Mouse (Mus musculus): ENCODE data around the gene Vwa3a.
A peak's percentile ranks its signal among the peaks of the same experiment; 100 is the strongest.
"Not testable (repeated sequence)": the region's sequence is repeated elsewhere in the genome, so short reads cannot be mapped to it uniquely, and the experiment has no call there.

The Vwa3a gene

GRCm38 (mm10) chr7:120739018-120739417 is at the start of gene Vwa3a:
Gene Vwa3a, plus strand, starts transcription at chr7:120739318.
- DNase-seq (ENCODE audit: low spot score): no peak

DNA sequence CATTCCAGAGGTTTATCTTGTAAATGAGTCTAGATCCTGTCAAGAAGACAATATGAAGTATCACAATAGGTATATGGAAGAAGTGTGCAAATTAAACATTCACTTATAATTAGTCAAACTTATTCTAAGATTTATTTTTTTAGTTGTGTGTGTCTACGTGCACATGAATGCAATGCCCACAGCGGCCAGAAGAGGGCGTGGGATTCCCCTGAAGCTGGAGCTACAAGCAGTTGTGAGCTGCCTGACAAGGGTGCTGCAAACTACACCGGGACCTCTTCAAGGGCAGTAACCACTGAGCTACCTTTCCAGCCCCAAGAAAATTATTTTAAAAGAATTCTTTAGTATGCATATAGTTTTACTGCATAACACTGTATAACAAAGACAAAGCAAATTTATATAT is 48.5 kb upstream of the Vwa3a start:
- no peak for DNase-seq (ENCODE audit: low spot score)

DNA sequence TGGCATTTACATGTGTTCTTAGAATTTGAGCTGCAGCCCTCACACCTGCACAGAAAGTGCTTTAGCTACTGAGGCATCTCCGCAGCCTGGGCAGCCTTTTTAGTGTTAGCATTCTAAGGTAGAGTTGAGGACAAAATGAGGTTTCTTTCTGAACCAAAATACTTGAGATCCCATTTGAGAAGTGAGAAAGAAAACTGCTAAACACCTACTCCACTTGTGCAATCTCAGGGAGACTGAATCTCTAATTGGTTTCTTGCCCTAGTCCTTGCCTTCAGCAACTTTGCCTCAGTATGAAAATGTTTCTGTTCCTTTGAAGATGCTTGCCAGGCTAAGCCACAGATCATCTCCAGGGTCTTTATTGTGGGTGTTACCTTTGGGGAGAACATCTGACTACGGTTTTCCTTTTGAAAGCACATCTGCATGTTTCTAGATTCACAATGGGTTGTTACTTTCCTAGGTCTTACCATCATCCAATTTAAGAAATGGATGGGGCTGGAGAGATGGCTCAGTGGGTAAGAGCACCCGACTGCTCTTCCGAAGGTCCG is 45.2 kb upstream of the Vwa3a start:
- DNase-seq (ENCODE audit: low spot score): no peak

DNA sequence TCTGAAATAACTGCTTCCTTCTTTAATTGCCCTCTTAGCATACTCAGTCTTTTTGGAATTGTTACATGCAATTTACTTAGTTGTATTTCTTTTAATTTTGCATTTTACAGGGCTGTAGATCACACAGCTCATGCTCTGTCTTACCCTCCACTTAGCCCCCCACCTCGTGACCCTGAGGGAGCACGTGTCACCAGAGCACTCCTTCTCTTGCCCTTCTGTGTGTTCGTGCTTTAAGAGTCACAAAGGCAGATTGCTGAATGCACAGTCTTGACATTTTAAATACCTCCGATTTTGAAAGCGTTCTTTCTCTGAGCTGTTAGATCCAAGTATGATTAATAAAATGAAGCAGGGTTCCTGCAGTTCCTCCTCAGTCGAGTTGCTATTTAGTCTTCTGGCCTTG is 43.9 kb upstream of the Vwa3a start:
- no peak for DNase-seq (ENCODE audit: low spot score)

DNA sequence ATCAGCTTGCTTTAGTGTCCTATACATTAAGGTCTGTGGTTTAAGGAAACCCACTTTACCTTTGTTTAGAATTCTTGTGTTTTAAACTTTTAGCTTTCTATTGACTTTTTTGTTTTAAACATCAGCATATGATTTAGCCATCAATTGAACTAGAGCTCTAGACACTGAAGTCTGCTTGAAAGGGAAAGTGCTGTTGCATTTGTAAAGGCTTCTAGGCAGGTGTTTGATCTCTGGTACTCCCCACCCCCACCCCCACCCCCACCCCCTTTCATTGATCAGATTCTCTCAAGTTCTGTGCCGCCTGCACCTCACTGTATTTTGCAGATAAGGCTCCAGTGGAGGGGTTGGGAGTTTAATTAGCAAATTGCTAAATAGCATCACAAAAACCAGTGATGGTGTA is 43.5 kb upstream of the Vwa3a start:
- no peak for DNase-seq (ENCODE audit: low spot score)

GRCm38 (mm10) chr7:120696331-120696730 is 42.8 kb upstream of the Vwa3a start:
- no peak for DNase-seq (ENCODE audit: low spot score)

DNA sequence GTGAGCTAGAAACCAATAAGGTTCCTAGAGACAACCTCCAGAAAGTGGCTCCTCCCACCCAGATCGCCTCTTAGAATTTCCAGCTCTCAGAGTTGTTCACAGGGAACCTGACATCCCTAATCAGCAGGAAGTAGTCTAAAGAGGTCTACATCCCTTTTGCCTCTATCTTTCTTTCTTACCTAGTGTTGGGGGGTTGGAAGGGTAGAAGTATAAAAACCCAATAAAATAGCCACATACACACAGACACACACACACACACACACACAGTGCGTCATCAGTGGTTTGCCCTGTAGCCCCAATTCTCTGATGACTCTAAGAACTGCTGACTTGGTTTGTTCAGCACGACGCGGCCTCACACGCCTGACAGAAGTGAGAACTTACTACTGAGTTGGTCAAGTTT is 39.5 kb upstream of the Vwa3a start:
- DNase-seq (ENCODE audit: low spot score): no peak

DNA sequence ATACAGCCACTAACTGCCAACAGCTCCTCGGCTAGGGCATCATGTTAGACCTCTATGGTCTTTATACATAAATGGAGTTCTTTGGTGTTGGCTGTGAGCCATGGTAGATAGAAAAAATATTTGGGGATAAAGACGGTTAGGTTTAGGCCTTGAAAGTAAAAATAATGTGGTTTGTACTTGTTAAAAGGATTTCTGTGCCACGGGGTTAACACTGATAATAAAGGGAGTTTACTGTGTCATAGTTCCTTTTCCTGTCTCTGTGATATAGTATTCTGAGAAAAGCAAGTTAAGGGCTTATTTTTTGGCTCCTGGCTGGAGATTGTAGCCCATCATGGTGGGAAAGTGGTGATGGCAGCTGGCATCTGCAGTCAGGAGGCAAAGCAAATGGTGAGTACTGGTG is 35.2 kb upstream of the Vwa3a start:
- no peak for DNase-seq (ENCODE audit: low spot score)

DNA sequence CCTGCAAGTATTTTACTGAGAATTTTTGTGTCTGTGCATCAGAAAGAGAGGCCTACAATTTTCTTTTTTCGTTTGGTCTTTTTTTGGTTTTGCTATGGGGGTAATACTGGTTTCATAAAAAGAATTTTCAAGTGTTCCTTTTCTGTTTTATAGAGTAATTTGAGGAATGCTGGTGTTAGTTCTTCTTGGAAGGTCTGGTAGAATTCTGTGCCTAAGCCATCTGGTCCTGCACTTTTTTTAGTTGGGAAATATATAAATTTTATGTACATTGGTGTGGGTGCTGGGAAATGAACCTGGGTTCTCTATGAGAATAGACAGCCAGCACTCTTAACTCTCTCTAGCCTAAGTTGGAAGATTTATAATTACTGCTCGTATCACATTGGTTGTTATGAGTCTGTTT is 27.0 kb upstream of the Vwa3a start:
- DNase-seq (ENCODE audit: low spot score): no peak

- no peak for DNase-seq (ENCODE audit: low spot score)
These were observed 25.9 kb upstream of the Vwa3a start for GRCm38 (mm10) chr7:120713225-120713624.

GRCm38 (mm10) chr7:120713951-120714350 is 25.2 kb upstream of the Vwa3a start:
- DNase-seq (ENCODE audit: low spot score): not testable (repeated sequence)

DNA sequence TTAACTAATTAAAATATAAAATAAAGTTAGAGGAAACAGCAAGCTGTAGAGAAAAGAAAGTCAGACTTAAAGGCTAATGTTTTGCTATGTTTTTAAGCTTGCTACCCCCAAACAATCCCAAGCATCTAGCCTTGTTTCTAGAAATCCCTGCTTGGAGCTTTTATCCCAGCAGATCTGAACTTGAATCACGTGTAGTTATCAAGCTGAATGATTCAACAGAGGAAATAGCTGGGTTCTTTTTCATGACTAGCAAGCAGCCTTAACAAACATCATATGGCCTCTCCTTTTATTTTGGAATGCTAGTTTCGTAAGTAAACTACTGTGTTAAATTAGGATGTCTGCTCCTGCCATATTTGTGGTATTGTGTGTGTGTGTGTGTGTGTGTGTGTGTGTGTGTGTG is 21.9 kb upstream of the Vwa3a start:
- no peak for DNase-seq (ENCODE audit: low spot score)

DNA sequence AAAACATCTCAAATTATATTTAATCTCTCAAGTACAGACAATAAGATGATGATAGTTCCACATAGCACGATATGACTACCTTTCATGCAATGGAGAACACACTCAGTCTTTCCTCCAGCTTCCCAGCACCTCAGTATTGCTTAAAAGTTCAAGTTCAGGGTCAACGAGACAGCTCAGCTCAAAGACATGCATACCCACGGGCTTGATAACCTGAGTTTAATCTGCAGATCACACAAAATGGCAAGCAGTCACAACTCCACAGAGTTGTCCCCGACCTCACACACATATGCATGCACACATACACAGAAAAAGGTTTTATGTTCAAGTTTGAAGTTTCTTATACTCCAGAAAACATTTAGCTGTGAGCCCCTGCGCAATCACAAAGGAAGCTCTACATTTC is 18.1 kb upstream of the Vwa3a start:
- DNase-seq (ENCODE audit: low spot score): no peak

GRCm38 (mm10) chr7:120721456-120721855 is 17.7 kb upstream of the Vwa3a start:
- DNase-seq (ENCODE audit: low spot score): no peak

DNA sequence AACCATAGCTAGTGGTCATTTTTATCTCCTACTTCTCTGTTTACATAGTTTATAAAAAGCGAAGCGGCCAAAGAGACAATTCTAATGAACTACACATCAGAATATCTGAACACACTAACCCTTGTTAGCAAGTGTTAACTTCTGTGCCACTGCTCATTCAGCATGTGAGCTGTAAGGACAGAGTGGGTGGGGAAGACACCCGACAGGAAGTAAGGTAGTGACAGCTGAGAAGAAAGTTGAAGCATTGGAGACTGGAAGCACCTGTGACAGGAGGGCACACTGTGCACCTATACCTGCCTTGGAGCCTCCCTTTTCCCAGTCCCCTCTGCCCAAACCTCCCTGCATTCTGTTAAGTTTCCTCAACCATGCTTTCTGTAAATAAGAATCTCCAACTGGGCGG is 17.1 kb upstream of the Vwa3a start:
- DNase-seq (ENCODE audit: low spot score): no peak

GRCm38 (mm10) chr7:120722839-120723278 is 16.3 kb upstream of the Vwa3a start:
- no peak for DNase-seq (ENCODE audit: low spot score)

- peak; percentile 66 for DNase-seq (ENCODE audit: low spot score)
These were observed 11.5 kb upstream of the Vwa3a start for GRCm38 (mm10) chr7:120727581-120727980.

- DNase-seq (ENCODE audit: low spot score): peak; percentile 59
These were observed 9.5 kb upstream of the Vwa3a start for GRCm38 (mm10) chr7:120729635-120730034.

GRCm38 (mm10) chr7:120732906-120733305 is 6.2 kb upstream of the Vwa3a start:
- DNase-seq (ENCODE audit: low spot score): no peak

GRCm38 (mm10) chr7:120739558-120740101 is 512 bp downstream of the Vwa3a start:
- DNase-seq (ENCODE audit: low spot score): no peak

DNA sequence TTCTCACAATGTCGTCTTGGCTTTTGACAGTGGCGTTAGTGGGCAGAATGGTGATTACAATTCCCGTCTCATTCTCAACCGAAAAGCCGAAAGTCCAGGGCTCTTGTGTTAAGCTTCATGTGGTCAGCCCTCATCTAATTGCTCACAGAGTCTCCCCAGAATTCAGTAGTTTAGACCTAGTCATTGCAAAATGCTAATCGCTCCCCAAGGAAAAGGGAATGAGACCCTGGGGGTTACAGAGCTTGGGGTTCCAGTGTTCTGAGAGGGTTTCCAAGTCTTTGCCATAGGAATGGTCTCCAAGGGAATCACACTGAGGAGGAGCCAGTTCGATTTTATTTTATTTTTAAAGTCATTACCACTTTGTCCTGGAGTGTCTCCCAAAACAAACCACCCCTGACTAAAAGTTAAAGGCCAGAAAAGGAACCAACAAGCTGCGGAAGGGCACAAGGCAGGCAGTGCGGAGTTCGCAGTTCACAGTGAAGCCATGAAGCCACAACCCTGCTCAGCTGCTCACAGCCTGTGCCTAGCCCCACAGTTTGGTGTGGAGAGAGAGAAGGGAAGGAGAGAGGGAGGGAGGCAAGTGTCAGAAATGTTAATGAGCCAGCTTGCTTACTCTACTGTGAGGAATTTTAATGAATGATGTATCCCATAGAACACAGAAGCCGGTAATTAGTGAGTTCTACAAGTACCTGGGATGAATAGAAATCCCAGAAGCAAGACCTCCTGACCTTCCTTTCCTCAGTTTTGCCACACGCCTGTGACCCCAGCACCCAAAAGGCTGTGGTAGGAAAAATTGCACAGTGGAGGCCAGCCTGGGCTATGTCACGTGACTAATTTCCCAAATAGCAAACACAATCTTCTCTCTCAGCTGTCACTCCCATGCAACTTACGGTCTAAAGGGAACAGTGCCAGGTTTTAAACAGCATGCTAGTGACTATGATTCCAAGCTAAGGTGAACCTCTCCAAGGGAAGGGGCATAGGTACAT is 4.5 kb downstream of the Vwa3a start:
- DNase-seq (ENCODE audit: low spot score): no peak

DNA sequence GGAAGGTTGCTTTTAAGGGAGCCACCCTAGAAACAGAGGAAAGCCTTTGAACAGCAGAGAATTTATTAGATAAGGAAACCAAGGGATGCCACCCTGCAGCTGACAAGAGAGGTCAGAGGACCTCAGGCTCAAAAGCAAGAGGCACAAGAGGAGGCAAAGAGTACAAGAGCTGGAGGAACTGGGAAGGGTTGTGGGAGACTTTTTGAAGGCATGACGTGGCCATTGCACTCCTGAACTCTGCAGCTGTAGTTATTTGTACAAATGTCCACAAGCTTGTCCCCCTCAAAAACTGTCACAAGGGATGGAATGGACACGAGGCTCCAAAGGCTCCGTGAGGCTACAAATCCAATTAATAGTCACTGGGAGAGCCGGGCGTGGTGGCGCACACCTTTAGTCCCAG is 5.5 kb downstream of the Vwa3a start:
- DNase-seq (ENCODE audit: low spot score): no peak

DNA sequence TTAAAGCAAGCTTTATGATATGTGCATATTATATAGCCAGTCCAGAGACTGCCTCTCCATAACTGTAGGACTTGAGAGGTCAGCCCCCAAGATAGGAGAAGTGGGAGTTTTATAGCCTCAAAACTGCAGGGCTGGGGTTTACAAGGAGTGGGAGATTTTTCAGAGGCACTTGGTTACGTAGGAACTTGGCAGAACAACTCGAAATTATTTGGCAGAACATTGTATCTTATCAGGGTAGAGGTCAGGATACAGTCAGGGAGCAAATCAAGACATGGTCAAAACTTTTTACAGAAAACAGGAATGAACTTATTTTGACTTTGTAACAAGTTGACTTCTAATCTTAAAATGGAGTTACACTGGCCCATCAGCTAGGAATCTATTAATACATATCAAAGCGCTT is 6.9 kb downstream of the Vwa3a start:
- DNase-seq (ENCODE audit: low spot score): no peak

Data from c-Kit-positive CD71-positive TER-119-positive erythroid progenitor cells, embryonic 14.5 days (primary cell).